Mouse (Mus musculus) intestine, embryonic 15.5 days (tissue): ENCODE results near the gene Ccdc102a. TPM values are rescaled to one million over a fixed set of nuclear protein-coding genes. Genes with fewer than 3 reads are reported as not detected.
A peak's percentile ranks its signal among the peaks of the same experiment; 100 is the strongest.

Experiments
- ATAC-seq: fragments of 200-750 bp; cut with Nextera tagmentation; 2 replicates; pipeline ENCODE4 v1.8.0; 2017; ENCODE audit warnings: moderate TSS enrichment, moderate library complexity
- H3K27ac ChIP-seq: fragments of 300-500 bp; sonication (generic); 2 replicates; pipeline ENCODE4 v1.5.1; 2015; ENCODE audit warnings: mild to moderate bottlenecking, inconsistent platforms
- H3K27me3 ChIP-seq: fragments of 300-500 bp; sonication (generic); replicated peaks from 2 replicates; pipeline ENCODE4 v1.6.1; 2015; ENCODE audit warnings: inconsistent platforms
- H3K36me3 ChIP-seq: fragments of 300-500 bp; sonication (generic); 2 replicates; pipeline ENCODE4 v1.6.1; 2015; ENCODE audit warnings: inconsistent platforms
- H3K4me1 ChIP-seq: fragments of 300-500 bp; sonication (generic); replicated peaks from 2 replicates; pipeline ENCODE4 v1.6.1; 2015; ENCODE audit warnings: inconsistent platforms
- H3K4me2 ChIP-seq: fragments of 300-500 bp; sonication (generic); replicated peaks from 2 replicates; pipeline ENCODE4 v1.6.1; 2015; ENCODE audit warnings: mild to moderate bottlenecking, inconsistent platforms
- H3K4me3 ChIP-seq: fragments of 300-500 bp; sonication (generic); replicated peaks from 2 replicates; pipeline ENCODE4 v1.5.1; 2015; ENCODE audit warnings: inconsistent platforms
- H3K9ac ChIP-seq: fragments of 300-500 bp; sonication (generic); 2 replicates; pipeline ENCODE4 v1.6.1; 2015; ENCODE audit warnings: inconsistent platforms
- H3K9me3 ChIP-seq: fragments of 300-500 bp; sonication (generic); 2 replicates; pipeline ENCODE4 v1.6.1; 2016; ENCODE audit warnings: inconsistent platforms
- WGBS: fragments of 180-500 bp; shearing (Covaris S2); methylation state at CpG from one replicate; pipeline ENCODE4 v1.1.7; 2015; 5-methylcytosine and 5-hydroxymethylcytosine counted together
- polyA plus RNA-seq: library from polyadenylated mRNA; unstranded; fragments of >200 nt; fragmentation: Nextera tagmentation; extraction: Ambion mirVana; gene quantifications from 2 replicates; pipeline ENCODE4 v1.2.1, GENCODE M21; 2015

Ccdc102a gene
- polyA plus RNA-seq, 1 experiment from 2014 or later, result 20.7 TPM

DNA sequence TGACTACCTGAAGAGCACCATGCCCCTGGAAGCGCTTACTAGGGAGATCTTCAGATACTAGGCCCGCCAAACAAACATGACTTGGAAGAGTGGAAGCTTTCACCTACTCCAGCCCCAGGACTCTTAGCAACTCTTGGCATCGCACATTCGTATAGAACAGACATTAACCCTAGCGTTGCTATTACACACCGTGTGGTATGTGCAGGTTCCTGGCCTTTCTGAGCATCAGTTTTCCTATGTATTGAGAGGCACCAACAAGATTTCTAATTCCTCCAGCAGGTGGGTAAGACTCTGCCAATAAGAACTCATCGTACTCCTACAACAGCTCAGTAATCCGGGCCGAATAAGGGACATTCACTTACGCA is 956 bp downstream of the Ccdc102a start:
- Histone ChIP-seq H3K9ac (peak overlapping the region; percentile 61), H3K4me3 (peak overlapping the region; percentile 85), H3K9me3 (no peaks in the 10 kb centered on the region), H3K27ac (peak overlapping the region; percentile 65), H3K27me3 (peaks cover 3% of the 10 kb centered on the region; the same call in 1 of the 2 replicates), H3K36me3 (no peaks in the 10 kb centered on the region), H3K4me1 (peaks cover 44% of the 10 kb centered on the region), H3K4me2 (peak overlapping the region; percentile 90)
- whole genome bisulfite sequencing, result 6% methylated on average over 10 of the region's 10 CpGs
- peak; percentile 4; the same call in 1 of the 2 replicates for ATAC-seq

DNA sequence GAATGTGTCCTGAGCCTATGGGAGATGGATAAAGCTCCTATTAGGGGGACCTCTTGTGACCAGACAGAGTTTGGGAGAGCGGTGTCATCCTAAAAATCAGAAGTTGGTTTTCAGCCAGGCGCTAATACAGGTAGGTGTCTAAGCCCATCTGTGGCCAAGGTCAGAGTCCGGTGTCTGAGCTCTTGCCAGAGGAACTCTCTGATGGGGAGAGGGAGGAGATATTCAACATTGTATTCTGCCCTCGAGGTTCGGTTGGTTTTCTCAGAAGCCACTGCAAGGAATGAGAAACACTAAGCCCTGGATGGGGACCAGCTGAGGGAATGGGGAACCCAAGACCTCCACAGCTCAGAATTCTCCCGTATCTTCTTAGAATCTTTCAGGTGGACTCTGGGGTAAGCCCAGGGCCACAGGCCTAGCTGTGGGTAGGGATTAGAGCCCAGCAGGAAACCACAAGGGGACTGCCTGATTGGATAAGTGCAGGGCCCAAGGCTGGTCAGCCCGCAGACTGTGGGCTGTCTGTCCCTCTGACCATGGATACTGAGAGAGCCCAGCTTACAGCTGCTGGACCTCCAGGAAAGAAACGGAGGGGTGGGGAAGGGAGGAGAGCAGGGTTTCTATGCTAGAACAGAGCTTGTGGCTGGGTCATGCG is 1.5 kb downstream of the Ccdc102a start:
- Histone ChIP-seq H3K4me3 (peak overlapping the region; percentile 85), H3K9ac (peak overlapping the region; percentile 35), H3K9me3 (no peaks in the 10 kb centered on the region), H3K36me3 (peaks cover 2% of the 10 kb centered on the region; the same call in 1 of the 2 replicates), H3K27me3 (peaks cover 3% of the 10 kb centered on the region; the same call in 1 of the 2 replicates), H3K4me1 (peaks cover 44% of the 10 kb centered on the region), H3K4me2 (peak overlapping the region; percentile 90), H3K27ac (peak overlapping the region; percentile 65)
- 47% methylated on average over 9 of the region's 9 CpGs for WGBS
- ATAC-seq, result no peak

DNA sequence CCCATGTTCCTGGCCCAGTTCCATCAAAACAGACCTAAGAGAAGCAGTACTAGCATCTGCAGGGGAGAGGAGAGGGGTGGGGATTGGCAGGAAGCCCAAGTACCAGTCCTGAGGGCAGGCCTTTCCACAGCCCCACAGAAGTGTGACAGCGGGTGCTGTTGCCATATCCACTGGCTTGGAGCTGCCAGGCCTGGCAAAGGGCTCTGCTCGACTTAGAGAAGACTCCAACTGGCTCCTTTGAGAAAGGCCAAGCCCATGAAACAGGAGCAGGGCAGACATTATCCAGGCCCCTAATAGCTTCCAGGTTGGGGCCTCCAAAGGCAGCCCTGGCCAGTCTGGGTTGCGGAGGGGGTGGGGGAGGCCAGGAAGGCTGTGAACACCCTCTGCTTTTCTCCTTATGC is 3.2 kb downstream of the Ccdc102a start:
- Histone ChIP-seq H3K36me3 (peaks cover 5% of the 10 kb centered on the region; the same call in 1 of the 2 replicates), H3K9ac (no peak overlapping the region), H3K27me3 (peaks cover 3% of the 10 kb centered on the region; the same call in 1 of the 2 replicates), H3K4me2 (peak overlapping the region; percentile 24), H3K27ac (no peak overlapping the region; the same call in 1 of the 2 replicates), H3K4me1 (peaks cover 44% of the 10 kb centered on the region), H3K4me3 (no peak overlapping the region), H3K9me3 (no peaks in the 10 kb centered on the region)
- WGBS, result 39% methylated on average over 3 of the region's 3 CpGs
- no peak for ATAC-seq

DNA sequence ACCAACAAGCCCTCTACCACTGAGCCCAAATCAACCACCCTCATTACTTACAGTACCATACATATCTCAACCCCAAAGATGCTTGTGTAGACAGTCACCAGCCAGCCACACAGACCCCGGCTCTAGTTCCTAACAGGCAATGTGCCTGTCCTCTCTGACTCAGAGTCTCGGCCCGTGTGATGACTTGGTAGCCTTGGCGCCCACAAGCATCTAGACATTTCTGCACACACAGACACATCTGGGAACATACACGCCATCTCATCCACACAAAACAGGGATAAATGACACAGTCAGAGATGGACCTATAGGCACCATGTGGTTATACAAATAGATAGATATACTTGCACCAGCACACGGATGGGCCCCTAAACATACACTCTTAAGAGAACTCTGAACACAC is 3.6 kb downstream of the Ccdc102a start:
- WGBS, result 68% methylated on average over 6 of the region's 6 CpGs
- no peak for ATAC-seq
- Histone ChIP-seq H3K36me3 (peaks cover 5% of the 10 kb centered on the region; the same call in 1 of the 2 replicates), H3K4me3 (no peak overlapping the region), H3K9me3 (no peaks in the 10 kb centered on the region), H3K4me1 (peaks cover 44% of the 10 kb centered on the region), H3K4me2 (peak overlapping the region; percentile 24; the same call in 1 of the 2 replicates), H3K27ac (no peak overlapping the region), H3K27me3 (peaks cover 3% of the 10 kb centered on the region; the same call in 1 of the 2 replicates), H3K9ac (no peak overlapping the region)

DNA sequence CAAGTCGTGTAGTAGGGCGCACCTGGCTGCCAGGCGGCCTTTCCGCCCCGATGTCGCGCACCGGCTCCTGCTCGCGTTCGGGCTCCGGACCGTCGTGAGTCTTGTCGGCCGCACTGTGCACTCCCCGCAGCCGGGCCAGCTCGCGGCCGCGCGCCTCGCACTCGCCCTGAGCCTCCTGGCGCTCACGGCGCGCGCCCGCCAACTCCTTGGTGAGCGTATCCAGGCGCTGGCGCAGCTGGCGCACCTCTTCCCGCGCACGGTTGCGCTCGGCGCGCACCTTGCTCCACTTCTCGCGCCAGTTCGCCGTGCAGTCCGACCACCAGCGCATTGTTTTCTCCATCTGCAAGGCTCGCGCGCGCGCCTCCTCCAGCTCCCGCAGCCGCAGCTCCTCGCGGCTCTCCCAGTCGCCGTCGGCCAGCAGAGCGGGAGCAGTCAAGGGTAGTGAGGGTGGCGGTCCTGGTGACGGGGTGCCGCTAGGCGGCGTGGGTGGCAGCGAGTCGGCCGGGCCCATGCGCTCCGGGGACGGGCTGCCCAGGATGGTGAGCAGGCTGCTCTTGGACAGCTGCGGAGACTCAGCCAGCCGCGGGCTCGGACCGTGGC is 4.7 kb downstream of the Ccdc102a start:
- peak; percentile 48 for ATAC-seq
- peak overlapping the region; percentile 8; the same call in 1 of the 2 replicates for H3K9ac ChIP-seq
- peaks cover 41% of the 10 kb centered on the region for H3K4me1 ChIP-seq
- peak overlapping the region; percentile 72 for H3K4me2 ChIP-seq
- 15% methylated on average over 77 of the region's 77 CpGs for WGBS
- no peaks in the 10 kb centered on the region for H3K9me3 ChIP-seq
- H3K36me3 ChIP-seq, result peaks cover 5% of the 10 kb centered on the region; the same call in 1 of the 2 replicates
- peaks cover 3% of the 10 kb centered on the region; the same call in 1 of the 2 replicates for H3K27me3 ChIP-seq
- H3K27ac ChIP-seq, result no peak overlapping the region
- peak overlapping the region; percentile 31 for H3K4me3 ChIP-seq

DNA sequence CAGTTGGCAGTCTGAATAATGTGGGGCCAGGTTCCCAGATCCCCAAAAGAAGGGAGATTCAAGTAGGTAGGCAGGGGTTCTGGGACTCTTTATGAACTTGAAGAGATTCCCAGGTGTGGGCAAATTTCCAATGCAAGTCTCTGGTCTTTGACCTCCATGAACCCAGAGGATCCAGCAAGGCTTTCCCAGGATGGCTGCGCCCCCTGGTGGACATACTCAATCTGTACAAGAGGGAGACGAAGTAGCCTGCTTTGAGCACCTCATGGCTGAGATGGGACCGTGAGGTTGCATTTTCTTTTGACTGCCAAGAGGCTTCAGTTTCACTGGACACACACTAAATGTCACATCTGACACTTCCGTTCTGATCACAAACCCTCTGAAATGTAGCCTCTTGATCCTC is 9.1 kb downstream of the Ccdc102a start:
- Histone ChIP-seq H3K4me2 (no peak overlapping the region), H3K27ac (no peak overlapping the region), H3K27me3 (peaks cover 3% of the 10 kb centered on the region; the same call in 1 of the 2 replicates), H3K4me1 (peaks cover 22% of the 10 kb centered on the region), H3K4me3 (no peak overlapping the region), H3K9me3 (no peaks in the 10 kb centered on the region), H3K9ac (no peak overlapping the region), H3K36me3 (peaks cover 10% of the 10 kb centered on the region; the same call in 1 of the 2 replicates)
- 7% methylated on average over 4 of the region's 4 CpGs for WGBS
- peak; percentile 66 for ATAC-seq

DNA sequence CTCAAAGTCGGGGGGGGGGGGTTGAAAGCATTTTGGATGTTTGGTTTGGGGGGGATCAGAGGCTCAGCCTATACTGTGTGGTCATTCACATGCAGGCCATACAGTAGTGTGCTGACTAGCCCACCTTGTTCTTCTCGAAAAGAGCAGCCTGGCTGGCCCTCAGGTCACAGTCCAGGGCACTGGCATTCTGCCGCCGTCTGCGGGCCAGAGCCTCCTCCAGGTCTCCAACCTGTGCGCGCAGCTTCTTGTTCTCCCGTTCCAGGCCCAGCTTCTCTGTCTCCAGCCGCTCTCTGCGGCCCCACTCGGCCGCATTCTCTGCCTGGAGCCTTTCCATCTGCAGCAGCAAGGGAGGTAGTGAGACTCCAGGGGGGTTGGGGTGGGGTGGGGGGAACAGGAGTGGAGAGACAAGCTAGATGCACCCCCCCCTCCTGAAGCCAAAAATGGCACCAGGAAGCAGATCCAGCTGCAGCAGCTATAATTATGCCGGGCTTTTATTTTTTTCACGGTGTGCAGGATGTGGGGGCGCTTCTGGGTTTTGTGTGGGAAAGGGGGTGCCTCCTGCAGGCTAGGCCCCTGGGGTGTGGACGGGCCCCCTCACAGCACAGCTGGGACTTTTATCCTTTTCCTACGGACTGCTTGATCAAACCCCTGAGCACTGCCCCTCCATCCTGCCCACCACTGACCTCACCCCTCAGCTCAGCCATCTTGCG is 10.2 kb downstream of the Ccdc102a start:
- Histone ChIP-seq H3K27me3 (no peaks in the 10 kb centered on the region), H3K4me2 (no peak overlapping the region), H3K4me3 (no peak overlapping the region), H3K4me1 (peaks cover 13% of the 10 kb centered on the region), H3K36me3 (peaks cover 10% of the 10 kb centered on the region; the same call in 1 of the 2 replicates), H3K9ac (no peak overlapping the region), H3K9me3 (no peaks in the 10 kb centered on the region), H3K27ac (no peak overlapping the region)
- ATAC-seq, result no peak
- WGBS, result 80% methylated on average over 18 of the region's 18 CpGs

DNA sequence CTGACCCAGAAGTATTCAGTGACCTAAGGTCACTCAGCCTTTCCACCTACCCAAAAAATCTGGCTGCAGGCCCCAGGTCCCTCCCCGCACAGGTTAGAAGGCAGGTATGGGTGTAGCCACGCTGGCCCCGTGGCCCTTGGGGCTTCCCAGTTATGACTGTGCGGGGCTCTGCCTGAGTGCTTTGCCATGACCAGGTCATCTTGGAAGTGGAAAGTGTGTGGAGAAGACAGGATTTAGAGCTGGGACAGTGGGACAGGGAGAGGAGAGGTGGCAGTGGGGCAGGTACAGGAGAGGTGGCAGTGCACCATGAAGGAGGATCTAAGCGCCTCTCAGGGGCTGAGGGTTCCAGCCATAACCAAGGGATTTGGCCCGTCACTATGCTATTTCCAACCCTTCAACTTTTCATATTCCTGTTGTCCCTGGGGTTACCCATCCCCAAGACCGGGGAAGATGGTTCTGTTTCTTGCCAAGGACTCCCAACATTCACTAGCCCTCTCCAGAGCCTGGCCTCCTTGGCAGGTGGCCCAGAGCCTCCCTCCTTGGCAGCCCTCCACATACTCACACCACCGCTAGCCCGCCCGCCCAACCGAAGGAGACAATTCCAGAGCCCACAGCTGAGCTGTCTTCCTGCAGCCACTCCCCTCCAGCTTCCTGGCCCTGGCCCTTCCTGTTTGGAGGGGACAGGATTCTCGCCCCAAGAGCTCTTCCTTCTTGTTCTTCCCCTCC is 13.3 kb downstream of the Ccdc102a start:
- no peak for ATAC-seq
- Histone ChIP-seq H3K4me3 (no peak overlapping the region), H3K27ac (peak overlapping the region; percentile 32; the same call in 1 of the 2 replicates), H3K9me3 (no peaks in the 10 kb centered on the region), H3K27me3 (no peaks in the 10 kb centered on the region), H3K9ac (no peak overlapping the region), H3K4me2 (0 out of 2 replicates have a peak overlapping the region, but pooled peaks have one; percentile 0), H3K36me3 (peaks cover 7% of the 10 kb centered on the region; the same call in 1 of the 2 replicates), H3K4me1 (peaks cover 34% of the 10 kb centered on the region)
- WGBS, result 61% methylated on average over 12 of the region's 12 CpGs

DNA sequence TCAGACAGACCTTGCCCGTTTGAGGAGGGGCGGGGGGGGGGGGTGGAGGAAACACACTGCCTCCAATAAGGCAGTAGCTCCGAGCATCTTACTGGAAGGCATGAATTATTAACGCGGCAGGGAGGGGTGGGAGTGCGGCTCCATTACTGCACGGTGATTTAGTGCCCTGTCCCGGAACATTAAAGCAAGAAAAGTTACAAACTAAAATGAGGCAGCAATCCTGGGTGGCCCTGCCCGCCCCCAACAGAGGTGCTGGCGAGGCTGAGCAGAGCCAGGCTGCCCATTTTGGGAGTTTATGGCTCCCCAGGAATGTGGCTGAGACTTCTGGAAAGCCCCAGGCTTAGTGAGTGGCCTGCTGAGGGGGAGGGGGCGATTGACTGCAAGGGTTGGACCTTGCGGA is 14.2 kb downstream of the Ccdc102a start:
- Histone ChIP-seq H3K4me3 (no peak overlapping the region), H3K9me3 (no peaks in the 10 kb centered on the region), H3K27me3 (no peaks in the 10 kb centered on the region), H3K36me3 (peaks cover 7% of the 10 kb centered on the region; the same call in 1 of the 2 replicates), H3K27ac (no peak overlapping the region), H3K9ac (no peak overlapping the region), H3K4me2 (no peak overlapping the region), H3K4me1 (peaks cover 43% of the 10 kb centered on the region)
- WGBS, result 39% methylated on average over 12 of the region's 12 CpGs
- ATAC-seq, result no peak

DNA sequence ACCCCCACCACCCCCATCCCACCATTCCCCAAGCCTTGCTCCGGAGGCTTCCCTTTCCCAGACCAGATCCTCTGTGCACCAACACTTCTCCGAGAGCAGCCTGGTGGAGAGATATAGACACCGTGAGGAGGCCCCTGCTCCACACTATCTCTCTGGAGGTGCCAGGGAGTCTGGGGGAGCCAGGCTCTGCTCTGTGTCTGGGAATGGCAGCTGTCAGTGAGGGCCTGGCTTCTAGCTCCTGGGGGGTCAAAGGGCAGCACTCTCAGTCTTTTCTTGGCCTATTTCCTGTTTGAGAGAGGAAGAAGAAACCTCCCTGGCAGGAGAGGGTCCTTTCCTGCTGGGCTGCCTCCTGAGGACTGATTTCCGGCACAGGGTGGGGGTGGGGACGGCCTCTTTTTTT is 16.9 kb downstream of the Ccdc102a start:
- peak overlapping the region; percentile 86 for H3K27ac ChIP-seq
- no peaks in the 10 kb centered on the region for H3K27me3 ChIP-seq
- ATAC-seq, result peak; percentile 40
- H3K4me2 ChIP-seq, result peak overlapping the region; percentile 30
- H3K9ac ChIP-seq, result peak overlapping the region; percentile 11; the same call in 1 of the 2 replicates
- no peaks in the 10 kb centered on the region for H3K9me3 ChIP-seq
- peaks cover 3% of the 10 kb centered on the region; the same call in 1 of the 2 replicates for H3K36me3 ChIP-seq
- WGBS, result 11% methylated on average over 5 of the region's 5 CpGs
- H3K4me3 ChIP-seq, result no peak overlapping the region
- H3K4me1 ChIP-seq, result peaks cover 46% of the 10 kb centered on the region

DNA sequence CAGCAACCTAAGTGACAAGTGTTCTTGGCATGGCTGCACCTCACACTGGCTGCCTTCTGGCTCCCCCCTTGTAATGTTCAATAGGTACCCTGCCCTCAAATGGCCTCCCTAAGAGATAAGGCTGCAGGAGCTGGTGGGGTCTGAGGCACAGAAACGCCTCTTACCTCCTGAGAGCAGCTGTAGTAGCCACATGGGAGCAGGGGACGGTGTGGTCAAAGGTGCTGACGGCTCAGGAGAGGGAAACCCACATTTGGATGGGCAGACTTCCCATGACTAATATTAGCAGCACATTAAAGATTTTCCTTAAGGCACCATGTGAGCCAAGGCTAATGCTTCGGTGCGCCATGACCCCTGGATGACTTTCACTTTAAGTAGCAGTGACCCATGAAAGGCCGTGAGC is 17.3 kb downstream of the Ccdc102a start:
- 22% methylated on average over 6 of the region's 6 CpGs for WGBS
- no peaks in the 10 kb centered on the region for H3K9me3 ChIP-seq
- H3K27ac ChIP-seq, result peak overlapping the region; percentile 86
- H3K9ac ChIP-seq, result no peak overlapping the region
- H3K4me3 ChIP-seq, result no peak overlapping the region
- H3K4me1 ChIP-seq, result peaks cover 46% of the 10 kb centered on the region
- ATAC-seq, result no peak
- H3K36me3 ChIP-seq, result peaks cover 2% of the 10 kb centered on the region; the same call in 1 of the 2 replicates
- H3K4me2 ChIP-seq, result peak overlapping the region; percentile 30
- no peaks in the 10 kb centered on the region for H3K27me3 ChIP-seq
